Mouse (Mus musculus): ENCODE measurements around the gene Elobl.

DNA sequence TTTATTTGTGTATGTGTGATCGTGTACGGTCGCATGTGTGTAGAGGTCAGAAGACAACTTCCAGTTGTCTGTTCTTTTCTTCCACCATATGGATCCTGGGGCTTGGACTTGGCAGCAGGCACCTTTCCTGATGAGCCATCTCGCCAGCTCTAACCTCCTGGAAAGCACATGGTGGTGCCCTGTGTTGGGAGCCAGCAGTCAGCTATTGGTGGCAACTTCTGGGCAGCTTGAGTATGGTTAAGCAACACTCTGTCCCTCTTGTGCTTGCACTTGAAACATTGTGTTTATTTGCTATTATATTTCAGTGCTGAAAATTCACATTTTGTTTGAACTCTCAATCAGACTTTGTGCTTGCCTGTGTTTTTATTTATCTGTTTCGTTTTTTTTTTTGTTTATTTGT is 22.2 kb upstream of the Elobl start:
- TF ChIP-seq CTCF (IDR thresholded peaks at IDR 0.05) (no peak), EP300 (IDR thresholded peaks at IDR 0.05) (no peak)
